Mouse (Mus musculus) inflammation-experienced regulatory T-cells, adult 16 weeks (primary cell): ENCODE data around the gene 1700001J03Rik. TPM values are rescaled to one million over a fixed set of nuclear protein-coding genes. Genes with fewer than 3 reads are reported as not detected.

Experiments
- polyA plus RNA-seq: library from polyadenylated mRNA; unstranded; fragments of 100-300 nt; shearing (Covaris generic); gene quantifications from one replicate; pipeline ENCODE4 v1.2.1, GENCODE M21; 2017

1700001J03Rik gene
- 0.38 TPM for polyA plus RNA-seq

DNA sequence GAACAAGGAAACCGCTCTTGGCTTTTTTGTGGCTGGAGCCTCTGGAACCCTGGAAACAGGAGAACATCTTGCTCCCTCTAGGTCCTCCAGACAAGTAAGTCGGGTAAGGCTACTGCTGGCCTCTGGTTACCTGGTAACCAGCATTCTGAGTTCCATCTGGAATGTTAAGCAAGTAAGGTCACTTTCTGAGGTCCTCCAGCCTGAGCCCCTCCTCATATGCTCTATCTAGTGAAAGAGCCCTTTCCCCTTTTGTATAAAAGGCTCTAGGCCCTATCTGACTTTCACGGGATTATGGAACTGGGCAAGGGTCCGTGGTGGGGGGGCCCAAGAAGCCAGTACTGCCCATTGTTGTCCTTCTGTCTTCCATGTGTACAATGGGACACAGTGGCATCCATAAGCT lies at the start of gene 1700001J03Rik:
Gene 1700001J03Rik (minus strand): TSS at position 101 of the 400 bp plus-strand sequence.

GRCm38 (mm10) chr5:146230864-146231654 lies 46.0 kb upstream of the 1700001J03Rik start, which contains the start of gene Cdk8:
TSS of gene Cdk8 (plus strand) at chr5:146231230.

DNA sequence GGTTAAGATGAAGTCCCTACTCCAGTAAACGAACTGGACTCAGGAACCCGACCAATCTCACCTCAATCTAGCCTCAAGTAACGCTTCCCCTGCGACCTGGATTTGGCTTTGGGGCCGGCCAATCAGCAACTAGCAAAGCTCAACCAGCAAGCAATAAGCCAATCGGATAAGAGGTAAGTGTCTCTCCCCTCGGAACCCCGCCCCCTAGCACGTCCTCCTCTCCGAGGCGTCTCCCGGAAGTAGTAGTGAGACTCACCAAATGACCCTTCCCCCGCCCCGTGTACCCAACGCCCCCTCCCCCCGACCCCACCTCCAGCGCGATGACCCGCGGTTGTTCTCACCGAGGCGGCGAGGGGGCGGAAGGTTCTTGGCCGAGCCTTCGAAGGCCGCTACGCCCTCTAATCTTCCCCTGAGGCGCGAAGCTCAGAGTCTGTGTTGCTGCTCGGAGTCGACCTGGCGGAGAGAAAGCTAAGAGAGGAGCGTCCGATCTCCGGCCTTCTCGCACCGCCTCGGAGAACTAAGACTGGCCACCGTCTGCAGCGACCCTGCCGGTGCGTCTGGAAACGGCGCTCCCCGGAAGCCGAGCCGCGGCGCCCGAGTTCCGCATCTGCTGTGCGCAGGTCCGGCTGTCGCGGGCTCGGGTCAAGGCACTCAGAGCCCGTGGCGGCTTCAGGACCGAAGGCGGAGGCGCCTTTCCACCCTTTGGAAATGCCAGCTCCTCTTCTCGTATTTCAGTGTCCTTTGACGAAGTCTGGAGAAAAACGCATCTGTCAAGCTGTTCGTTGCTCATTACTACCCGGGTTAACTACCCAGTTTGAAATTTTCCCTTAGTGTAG lies 36.0 kb upstream of the 1700001J03Rik start, which contains the start of gene Rnf6:
Gene Rnf6 (minus strand): TSS at position 677 of the 836 bp plus-strand sequence.

GRCm38 (mm10) chr5:146170621-146171020 lies 14.5 kb downstream of the 1700001J03Rik start, which contains the start of gene Gm6309:
TSS of gene Gm6309 (minus strand) at chr5:146170721.

DNA sequence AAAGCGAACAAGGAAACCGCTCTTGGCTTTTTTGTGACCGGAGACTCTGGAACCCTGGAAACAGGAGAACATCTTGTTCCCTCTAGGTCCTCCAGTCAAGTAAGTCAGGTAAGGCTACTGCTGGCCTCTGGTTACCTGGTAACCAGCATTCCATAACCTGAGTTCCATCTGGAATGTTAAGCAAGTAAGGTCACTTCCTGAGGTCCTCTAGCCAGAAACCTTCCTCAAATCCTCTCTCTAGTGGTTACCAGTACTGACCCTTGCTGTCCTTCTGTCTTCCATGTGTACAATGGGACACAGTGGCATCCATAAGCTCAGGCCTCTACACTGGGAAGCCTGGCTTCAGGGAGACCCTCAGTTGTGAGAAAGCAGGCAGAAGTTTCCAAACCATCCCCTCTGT lies 24.7 kb downstream of the 1700001J03Rik start, which contains the start of gene Gm5565:
Gene Gm5565 (minus strand): TSS at position 101 of the 400 bp plus-strand sequence.

Other genes with a start within 250 kb of the 1700001J03Rik start
- gene Cyp3a25, start 175.7 kb downstream of the 1700001J03Rik start, polyA plus RNA-seq = not detected
- gene Cyp3a59, start 106.0 kb downstream of the 1700001J03Rik start, polyA plus RNA-seq = not detected
- not detected for gene Gm5565, start 24.8 kb downstream of the 1700001J03Rik start, polyA plus RNA-seq
- gene Gm6309, start 14.6 kb downstream of the 1700001J03Rik start, polyA plus RNA-seq = not detected
- 94.6 TPM for gene Rnf6, start 36.3 kb upstream of the 1700001J03Rik start, polyA plus RNA-seq
- gene Cdk8, start 45.9 kb upstream of the 1700001J03Rik start, polyA plus RNA-seq = 7.5 TPM
- gene Wasf3, start 199.7 kb upstream of the 1700001J03Rik start, polyA plus RNA-seq = not detected